ENCODE assay signal across 10 mouse cellular contexts in genomic region chr13:23792520-23792919, GRCm38 (mm10). TPM values are rescaled to one million over a fixed set of nuclear protein-coding genes. Genes with fewer than 3 reads are reported as not detected.
DNase-seq lines count a peak whose midpoint lies in the region; ATAC-seq and TF ChIP-seq lines count a peak whose summit lies in the region.
"Had no signal": no experiment of that assay in that cellular context is flagged by ENCODE, and none has a peak within 500 bp of the region (broad histone marks: within the 10 kb centered on the region; RNA-seq: fewer than 3 reads in every experiment).

No protein-coding gene starts in this region.

- peak; percentile 88 for TF ChIP-seq CTCF in heart, postnatal 0 days (IDR thresholded peaks at IDR 0.05; ENCODE audit: low read depth)
- peak; percentile 25; the same call in 1 of the 2 replicates for TF ChIP-seq CTCF in bone marrow, adult 2 months (IDR thresholded peaks at IDR 0.05; ENCODE audit: control insufficient read depth, insufficient read depth, low read length)

- H3K27me3 ChIP-seq in heart, postnatal 0 days (ENCODE audit: control insufficient read depth, insufficient read depth, low read length): no peaks in the 10 kb centered on the region
- H3K27me3 ChIP-seq: embryonic facial prominence, embryonic 12.5 days; lung, embryonic 15.5 days had no signal

- ATAC-seq in heart, postnatal 0 days (ENCODE audit: insufficient read depth, low read depth): no peak
- peak; percentile 37 for ATAC-seq in CD4-positive, CD25-positive, alpha-beta regulatory T cell, adult 4 months
- peak; percentile 87 for ATAC-seq in erythroblast, adult 5-6 weeks (replicated peaks; ENCODE audit: low FRiP score, poor library complexity, severe bottlenecking)

- H3K9me3 ChIP-seq in heart, postnatal 0 days (replicated peaks; ENCODE audit: control insufficient read depth, low read length): no peaks in the 10 kb centered on the region
- H3K9me3 ChIP-seq: embryonic facial prominence, embryonic 12.5 days; lung, embryonic 15.5 days had no signal

- DNase-seq in heart, postnatal 0 days (ENCODE audit: low spot score): peak; percentile 63
- DNase-seq in heart, adult 11 months: no peak
- DNase-seq in large intestine, adult 2 months (ENCODE audit: low read depth, low spot score): peak; percentile 40
- peak; percentile 66 for DNase-seq in lung, postnatal 25 days (ENCODE audit: low spot score)
- DNase-seq in spleen, postnatal 4 days (ENCODE audit: low spot score in 2 of 2): peak; percentile 44 to 71

- no peak for TF ChIP-seq POLR2A in bone marrow, adult 2 months (IDR thresholded peaks at IDR 0.05; ENCODE audit: borderline replicate concordance, control insufficient read depth, low read depth, low read length)

- H3K27ac ChIP-seq in heart, postnatal 0 days (ENCODE audit: low read depth): no peak overlapping the region
- no peak overlapping the region for H3K27ac ChIP-seq in bone marrow, adult 2 months (ENCODE audit: control insufficient read depth, insufficient read depth, low read depth, low read length, poor library complexity)
- H3K27ac ChIP-seq: embryonic facial prominence, embryonic 12.5 days; lung, embryonic 15.5 days had no signal

- TF ChIP-seq EP300 in heart, postnatal 0 days (IDR thresholded peaks at IDR 0.05; ENCODE audit: low read depth): no peak

- no peak overlapping the region for H3K4me2 ChIP-seq in heart, postnatal 0 days (ENCODE audit: low read depth, low read length)
- H3K4me2 ChIP-seq: embryonic facial prominence, embryonic 12.5 days; lung, embryonic 15.5 days had no signal

- H3K4me1 ChIP-seq in heart, postnatal 0 days (ENCODE audit: control insufficient read depth, insufficient read depth): no peaks in the 10 kb centered on the region
- no peaks in the 10 kb centered on the region for H3K4me1 ChIP-seq in bone marrow, adult 2 months (ENCODE audit: control insufficient read depth, insufficient read depth, low read length)
- H3K4me1 ChIP-seq: embryonic facial prominence, embryonic 12.5 days; lung, embryonic 15.5 days had no signal

- WGBS in heart, postnatal 0 days: 40% methylated on average over 2 of the region's 2 CpGs
- 39% methylated on average over 2 of the region's 2 CpGs for WGBS in bone marrow, adult 2 months
- WGBS in large intestine, adult 2 months: 32% methylated on average over 2 of the region's 2 CpGs

- H3K36me3 ChIP-seq in heart, postnatal 0 days (replicated peaks; ENCODE audit: control insufficient read depth, insufficient read depth, low read length): no peaks in the 10 kb centered on the region
- H3K36me3 ChIP-seq: embryonic facial prominence, embryonic 12.5 days; lung, embryonic 15.5 days had no signal

- H3K9ac ChIP-seq in heart, postnatal 0 days (replicated peaks; ENCODE audit: low read depth, low read length): no peak overlapping the region
- H3K9ac ChIP-seq: embryonic facial prominence, embryonic 12.5 days; lung, embryonic 15.5 days had no signal

- H3K4me3 ChIP-seq in heart, postnatal 0 days (ENCODE audit: low read depth, low read length): no peak overlapping the region
- H3K4me3 ChIP-seq in bone marrow, adult 2 months (replicated peaks; ENCODE audit: control insufficient read depth, low read depth, low read length): no peak overlapping the region
- H3K4me3 ChIP-seq: embryonic facial prominence, embryonic 12.5 days; lung, embryonic 15.5 days had no signal

RNA-seq across cellular contexts. Expression of gene Slc17a2, which starts 14.3 kb away (rescaled TPM):
- total RNA-seq in heart, postnatal 0 days (2014; rRNA removed; ENCODE audit: low replicate concordance): not detected in 2 replicates
- polyA plus RNA-seq in heart, postnatal 0 days (2015; fragmentation: Nextera tagmentation; extraction: Ambion mirVana): not detected in 2 replicates
- polyA plus RNA-seq in CD4-positive, CD25-positive, alpha-beta regulatory T cell, adult 4 months (2017; shearing (Covaris generic)): not detected
- 1.4 TPM in 1 of 2 replicates, not detected in the other for polyA plus RNA-seq in bone marrow, adult 2 months (2011; ENCODE audit: insufficient read depth, insufficient read length, low replicate concordance, missing spikeins)
- total RNA-seq in erythroblast, adult 5-6 weeks (2015; ENCODE audit: low replicate concordance): not detected in 2 replicates
- total RNA-seq in erythroblast, adult 5-6 weeks (2017; ENCODE audit: low replicate concordance): not detected in 2 replicates
- polyA plus RNA-seq in large intestine, adult 2 months (2012; rRNA removed): 0.07 TPM in 1 of 2 replicates, not detected in the other
- polyA plus RNA-seq: embryonic facial prominence, embryonic 12.5 days; lung, embryonic 15.5 days had no signal

RNA-seq across cellular contexts. Expression of gene Trim38, which starts 22.8 kb away (rescaled TPM):
- total RNA-seq in heart, postnatal 0 days (2014; rRNA removed; ENCODE audit: low replicate concordance): not detected in 2 replicates
- 0.08 and 0.10 TPM in 2 replicates for polyA plus RNA-seq in heart, postnatal 0 days (2015; fragmentation: Nextera tagmentation; extraction: Ambion mirVana)
- polyA plus RNA-seq in CD4-positive, CD25-positive, alpha-beta regulatory T cell, adult 4 months (2017; shearing (Covaris generic)): not detected
- not detected in 2 replicates for polyA plus RNA-seq in bone marrow, adult 2 months (2011; ENCODE audit: insufficient read depth, insufficient read length, low replicate concordance, missing spikeins)
- not detected in 2 replicates for total RNA-seq in erythroblast, adult 5-6 weeks (2015; ENCODE audit: low replicate concordance)
- total RNA-seq in erythroblast, adult 5-6 weeks (2017; ENCODE audit: low replicate concordance): not detected in 2 replicates
- polyA plus RNA-seq in large intestine, adult 2 months (2012; rRNA removed): 0.71 and 4.1 TPM in 2 replicates
- polyA plus RNA-seq: lung, embryonic 15.5 days had no signal

RNA-seq across cellular contexts. Expression of gene Hist1h1a, which starts 29.1 kb away (rescaled TPM):
- total RNA-seq in heart, postnatal 0 days (2014; rRNA removed; ENCODE audit: low replicate concordance): 261 and 272 TPM in 2 replicates
- polyA plus RNA-seq in heart, postnatal 0 days (2015; fragmentation: Nextera tagmentation; extraction: Ambion mirVana): 0.81 and 0.82 TPM in 2 replicates
- 1 to 10 TPM; 2.6 to 3.4 TPM for polyA plus RNA-seq in CD4-positive, CD25-positive, alpha-beta regulatory T cell, adult 4 months (2017; shearing (Covaris generic))
- 38.3 and 41.6 TPM in 2 replicates for polyA plus RNA-seq in bone marrow, adult 2 months (2011; ENCODE audit: insufficient read depth, insufficient read length, low replicate concordance, missing spikeins)
- 106 and 128 TPM in 2 replicates for total RNA-seq in erythroblast, adult 5-6 weeks (2015; ENCODE audit: low replicate concordance)
- 1,089 and 2,054 TPM in 2 replicates for total RNA-seq in erythroblast, adult 5-6 weeks (2017; ENCODE audit: low replicate concordance)
- polyA plus RNA-seq in large intestine, adult 2 months (2012; rRNA removed): 1.3 and 1.4 TPM in 2 replicates

RNA-seq across cellular contexts. Expression of gene Hist1h3a, which starts 30.3 kb away (rescaled TPM):
- 1,794 and 2,478 TPM in 2 replicates for total RNA-seq in heart, postnatal 0 days (2014; rRNA removed; ENCODE audit: low replicate concordance)
- polyA plus RNA-seq in heart, postnatal 0 days (2015; fragmentation: Nextera tagmentation; extraction: Ambion mirVana): 1.4 and 1.7 TPM in 2 replicates
- polyA plus RNA-seq in CD4-positive, CD25-positive, alpha-beta regulatory T cell, adult 4 months (2017; shearing (Covaris generic)): 1 to 10 TPM in 1 of 2 experiments, not detected in 1; 1.8 TPM
- polyA plus RNA-seq in bone marrow, adult 2 months (2011; ENCODE audit: insufficient read depth, insufficient read length, low replicate concordance, missing spikeins): 11.4 and 30.9 TPM in 2 replicates
- total RNA-seq in erythroblast, adult 5-6 weeks (2015; ENCODE audit: low replicate concordance): 26.3 and 29.6 TPM in 2 replicates
- total RNA-seq in erythroblast, adult 5-6 weeks (2017; ENCODE audit: low replicate concordance): 171 and 175 TPM in 2 replicates
- polyA plus RNA-seq in large intestine, adult 2 months (2012; rRNA removed): 16.1 and 17.5 TPM in 2 replicates

RNA-seq across cellular contexts. Expression of gene Hist1h4a, which starts 31.5 kb away (rescaled TPM):
- total RNA-seq in heart, postnatal 0 days (2014; rRNA removed; ENCODE audit: low replicate concordance): 794 and 986 TPM in 2 replicates
- 0.49 and 0.82 TPM in 2 replicates for polyA plus RNA-seq in heart, postnatal 0 days (2015; fragmentation: Nextera tagmentation; extraction: Ambion mirVana)
- polyA plus RNA-seq in CD4-positive, CD25-positive, alpha-beta regulatory T cell, adult 4 months (2017; shearing (Covaris generic)): not detected
- 62.7 and 98.3 TPM in 2 replicates for polyA plus RNA-seq in bone marrow, adult 2 months (2011; ENCODE audit: insufficient read depth, insufficient read length, low replicate concordance, missing spikeins)
- total RNA-seq in erythroblast, adult 5-6 weeks (2015; ENCODE audit: low replicate concordance): 15.4 and 15.7 TPM in 2 replicates
- 211 and 254 TPM in 2 replicates for total RNA-seq in erythroblast, adult 5-6 weeks (2017; ENCODE audit: low replicate concordance)
- 13.1 and 21.1 TPM in 2 replicates for polyA plus RNA-seq in large intestine, adult 2 months (2012; rRNA removed)
- polyA plus RNA-seq: lung, embryonic 15.5 days had no signal
